Mouse (Mus musculus) lung, adult 2 months (tissue): ENCODE results near the gene Fam193b. TPM values are rescaled to one million over a fixed set of nuclear protein-coding genes. Genes with fewer than 3 reads are reported as not detected.

ENCODE experiments used
- DNase-seq: peaks from one replicate; pipeline ENCODE4 v3.0.0; 2022
- H3K4me1 ChIP-seq: fragments of 200-500 bp; 2 replicates; pipeline ENCODE4 v1.6.1; 2011; ENCODE audit warnings: low read length; ENCODE audit not compliant: control insufficient read depth, insufficient read depth
- H3K4me3 ChIP-seq: fragments of 200-500 bp; replicated peaks from 2 replicates; pipeline ENCODE3; 2011; ENCODE audit warnings: low read depth, mild to moderate bottlenecking, control low read depth, low read length; ENCODE audit errors: extremely low read depth
- CTCF ChIP-seq: fragments of 200-500 bp; IDR thresholded peaks from 2 replicates; pipeline ENCODE4 v1.5.1; 2011; ENCODE audit warnings: mild to moderate bottlenecking, low read length, control low read depth; ENCODE audit not compliant: insufficient read depth
- POLR2A ChIP-seq: fragments of 200-500 bp; IDR thresholded peaks from 2 replicates; pipeline ENCODE4 v1.6.1; 2011; ENCODE audit warnings: low read depth, mild to moderate bottlenecking, control low read depth, low read length, borderline replicate concordance; ENCODE audit errors: extremely low read depth
- WGBS: fragments of 180-500 bp; shearing (Covaris S2); methylation state at CpG from one replicate; pipeline ENCODE4 v1.1.7; 2018; 5-methylcytosine and 5-hydroxymethylcytosine counted together
- polyA plus RNA-seq: library from polyadenylated mRNA; depleted of rRNA; stranded (reverse); fragments of >200 nt; gene quantifications from 2 replicates; pipeline ENCODE4 v1.2.3, GENCODE M21; 2012

Fam193b gene
- polyA plus RNA-seq, 1 experiment = 151 TPM

DNA sequence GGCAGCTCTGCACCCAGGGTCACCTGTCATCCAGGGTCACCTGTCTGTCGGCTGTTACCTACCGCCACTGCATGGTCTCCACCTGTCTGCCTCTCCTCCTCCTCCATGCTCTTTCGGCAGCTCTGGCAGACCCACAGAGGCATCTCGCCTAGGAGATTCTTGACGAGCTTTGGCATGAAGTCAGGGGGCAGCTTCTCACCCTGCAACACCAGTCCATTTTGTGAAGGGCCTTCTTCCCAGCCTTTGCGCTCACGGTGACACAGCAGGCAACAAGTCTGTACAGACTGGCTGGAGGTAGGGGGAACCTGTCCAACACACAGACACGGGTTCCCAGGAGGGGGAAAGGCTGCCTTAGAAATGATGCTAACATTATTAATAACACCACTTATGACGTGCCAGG lies 15.0 kb downstream of the Fam193b start:
- 79% methylated on average over 9 of the region's 9 CpGs for whole genome bisulfite sequencing
- peaks cover 2% of the 10 kb centered on the region for H3K4me1 ChIP-seq
- no peak overlapping the region for H3K4me3 ChIP-seq
- no peak for DNase-seq
- TF ChIP-seq CTCF (no peak), POLR2A (no peak)

DNA sequence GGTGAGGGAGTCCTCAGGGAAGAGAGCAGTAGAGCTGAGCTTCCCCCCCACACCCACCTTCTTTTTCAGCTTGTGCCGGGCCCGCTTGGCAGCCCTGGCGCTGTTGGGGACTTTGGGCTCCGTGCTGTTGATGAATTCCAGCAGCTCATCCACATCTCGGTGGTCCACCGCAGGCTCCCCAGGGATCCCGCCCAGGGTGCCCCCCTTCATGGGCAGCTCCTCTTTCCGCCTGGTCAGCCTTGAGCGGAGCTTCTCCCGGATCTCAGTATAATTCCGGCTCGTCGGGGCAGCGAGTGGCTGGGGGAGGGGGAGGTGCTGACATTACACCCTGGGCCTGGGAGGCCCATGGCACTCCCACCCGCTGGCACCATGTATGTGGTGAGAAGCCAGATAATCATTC lies 21.9 kb downstream of the Fam193b start:
- DNase-seq = no peak
- Histone ChIP-seq H3K4me3 (no peak overlapping the region), H3K4me1 (no peaks in the 10 kb centered on the region)
- WGBS = 87% methylated on average over 15 of the region's 15 CpGs
- no peak for TF ChIP-seq CTCF
- TF ChIP-seq POLR2A = no peak

DNA sequence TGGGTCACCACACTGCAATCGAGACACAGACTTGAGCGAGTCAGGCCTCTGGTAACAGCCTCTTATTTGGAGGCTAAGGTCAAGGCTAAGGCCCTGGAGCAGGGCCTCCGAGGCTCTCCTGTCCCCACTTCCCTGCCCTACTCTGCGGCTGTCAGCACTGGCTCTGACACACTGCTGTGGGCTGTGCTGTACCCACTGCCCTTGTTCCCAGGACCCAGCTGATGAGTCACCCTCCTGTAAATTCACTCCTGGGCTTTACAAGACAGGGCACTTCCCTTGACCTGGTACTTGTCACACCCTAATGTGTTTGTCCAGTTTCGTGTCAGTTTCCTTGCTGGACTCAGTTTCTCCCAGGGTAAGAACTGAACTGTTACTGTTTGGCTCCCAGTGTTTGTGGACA lies 22.5 kb downstream of the Fam193b start:
- TF ChIP-seq POLR2A = no peak
- no peak for TF ChIP-seq CTCF
- Histone ChIP-seq H3K4me3 (no peak overlapping the region), H3K4me1 (no peaks in the 10 kb centered on the region)
- DNase-seq = no peak
- WGBS = 86% methylated on average over 5 of the region's 5 CpGs

DNA sequence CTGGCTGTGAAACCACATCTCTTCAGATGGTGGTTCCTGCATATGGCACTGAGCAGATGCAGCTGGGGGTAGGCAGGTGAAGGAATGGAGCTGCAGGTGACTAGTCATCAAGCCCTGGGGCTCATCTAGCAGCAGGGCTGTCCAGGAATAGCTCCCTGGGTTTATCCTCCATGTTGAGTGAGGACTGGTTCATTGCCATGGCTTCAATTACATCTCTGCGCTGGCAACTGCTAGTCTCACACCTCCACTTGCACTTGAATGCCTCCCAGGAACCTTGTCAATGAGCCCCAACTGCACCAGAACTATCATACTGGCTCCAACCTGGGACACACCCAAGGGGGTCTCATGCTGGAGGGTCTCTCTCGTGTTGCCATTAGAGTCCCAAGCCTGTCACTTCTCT lies 23.0 kb downstream of the Fam193b start:
- no peak for DNase-seq
- TF ChIP-seq POLR2A = no peak
- no peak for TF ChIP-seq CTCF
- Histone ChIP-seq H3K4me3 (no peak overlapping the region), H3K4me1 (no peaks in the 10 kb centered on the region)
- 89% methylated on average over 2 of the region's 2 CpGs for WGBS

DNA sequence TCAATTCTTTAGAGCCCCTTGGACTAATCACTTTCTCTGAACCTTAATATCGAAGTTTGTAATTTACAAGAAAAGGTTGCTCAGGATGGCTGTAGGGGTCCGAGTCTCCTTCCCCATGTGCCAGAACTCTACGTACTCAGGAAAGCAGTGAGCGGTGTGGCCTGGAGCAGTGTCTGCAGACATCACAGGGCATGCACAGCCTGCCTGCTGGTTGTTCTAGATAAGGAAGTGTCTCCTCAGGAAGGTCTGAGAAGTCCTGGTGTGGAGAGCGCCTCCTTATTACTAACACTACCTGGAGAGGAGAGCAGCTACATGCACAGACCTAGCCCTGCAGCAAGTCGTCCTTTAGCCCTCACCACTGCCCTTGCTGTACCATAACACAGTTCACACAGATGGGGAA lies 26.1 kb downstream of the Fam193b start:
- H3K4me1 ChIP-seq = no peaks in the 10 kb centered on the region
- WGBS = 88% methylated on average over 6 of the region's 6 CpGs
- H3K4me3 ChIP-seq = no peak overlapping the region
- TF ChIP-seq CTCF (no peak), POLR2A (no peak)
- DNase-seq = no peak

- H3K4me3 ChIP-seq = no peak overlapping the region
- 69% methylated on average over 8 of the region's 8 CpGs for WGBS
- no peaks in the 10 kb centered on the region for H3K4me1 ChIP-seq
- peak; percentile 34 for DNase-seq
- TF ChIP-seq CTCF = no peak
- TF ChIP-seq POLR2A = no peak
These were observed 27.5 kb downstream of the Fam193b start for GRCm38 (mm10) chr13:55543447-55543846.

- WGBS = 88% methylated on average over 4 of the region's 4 CpGs
- TF ChIP-seq CTCF (no peak), POLR2A (no peak)
- H3K4me1 ChIP-seq = no peaks in the 10 kb centered on the region
- DNase-seq = peak; percentile 54
- H3K4me3 ChIP-seq = no peak overlapping the region
These were observed 28.0 kb downstream of the Fam193b start for GRCm38 (mm10) chr13:55542891-55543290.

- WGBS = 88% methylated on average over 2 of the region's 2 CpGs
- no peak overlapping the region for H3K4me3 ChIP-seq
- TF ChIP-seq CTCF (no peak), POLR2A (no peak)
- H3K4me1 ChIP-seq = no peaks in the 10 kb centered on the region
- DNase-seq = no peak
These were observed 30.0 kb downstream of the Fam193b start for GRCm38 (mm10) chr13:55540933-55541332.

GRCm38 (mm10) chr13:55536194-55537175 lies 34.4 kb downstream of the Fam193b start, which contains the start of gene Ddx41:
TSS of gene Ddx41 (minus strand) at chr13:55536658.
- TF ChIP-seq CTCF (peak; percentile 79), POLR2A (peak; percentile 76; the same call in 1 of the 2 replicates)
- 1% methylated on average over 70 of the region's 70 CpGs for WGBS
- Histone ChIP-seq H3K4me3 (peak within 1 kb of the TSS; percentile 75), H3K4me1 (no peaks in the 10 kb centered on the region; the same call in 1 of the 2 replicates)
- peak; percentile 100 for DNase-seq

GRCm38 (mm10) chr13:55535796-55536193 lies 35.1 kb downstream of the Fam193b start:
- DNase-seq = no peak

DNA sequence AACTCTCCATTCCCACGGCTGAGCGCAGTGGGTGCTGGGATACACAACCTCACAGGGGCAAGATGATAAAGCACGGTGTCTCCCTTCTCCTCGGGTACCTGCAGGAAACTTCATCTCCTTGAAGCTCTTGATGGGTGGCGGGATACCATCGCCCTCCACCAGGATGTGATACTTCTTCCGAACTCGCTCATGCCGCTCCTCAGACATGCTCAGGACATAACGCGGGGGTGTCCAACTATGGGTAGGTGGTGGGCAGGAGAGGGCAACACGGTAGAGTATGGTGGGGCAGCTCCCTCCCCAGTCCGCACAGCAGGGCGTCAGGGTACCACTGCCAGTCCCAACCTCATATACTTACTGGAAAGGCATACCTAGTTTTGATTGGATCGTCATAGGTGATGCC lies 35.7 kb downstream of the Fam193b start:
- no peak for TF ChIP-seq POLR2A
- no peak for TF ChIP-seq CTCF
- H3K4me1 ChIP-seq = no peaks in the 10 kb centered on the region; the same call in 1 of the 2 replicates
- DNase-seq = no peak
- 86% methylated on average over 15 of the region's 15 CpGs for WGBS
- H3K4me3 ChIP-seq = no peak overlapping the region

More at GRCm38 (mm10) chr13:55535796-55536193, 35.1 kb downstream of the Fam193b start:
- TF ChIP-seq CTCF = no peak
- no peak for TF ChIP-seq POLR2A
- Histone ChIP-seq H3K4me1 (no peaks in the 10 kb centered on the region; the same call in 1 of the 2 replicates), H3K4me3 (peak overlapping the region; percentile 75)
- WGBS = 14% methylated on average over 17 of the region's 17 CpGs
